Mouse (Mus musculus) heart, postnatal 25 days (tissue): ENCODE measurements at regions not wholly inside any gene's neighbourhood (a gene's known extent, or its start where the extent isn't known, plus 50 kb on each side); places are given as distances from the start of the nearest gene placed in this dataset.
A peak's percentile ranks its signal among the peaks of the same experiment; 100 is the strongest.

Experiments used
- DNase-seq: peaks from one replicate; pipeline ENCODE4 v3.0.0; 2022; ENCODE audit warnings: low spot score
- intact Hi-C: fragments of 180-260 bp; cut with DNase I; formaldehyde crosslinking; loops from one replicate; pipeline ENCODE4 v1.15.1; 2025

GRCm38 (mm10) chr8:8809835-8810439 lies 119.6 kb upstream of the Arglu1 start:
- DNase-seq: no peak
- intact Hi-C loops: no loop called here

- no peak for DNase-seq
- intact Hi-C loops: no loop called here
These were observed 119.0 kb upstream of the Arglu1 start for GRCm38 (mm10) chr8:8809349-8809748.

- no peak for DNase-seq
- intact Hi-C loops: no loop called here
These were observed 112.5 kb upstream of the Arglu1 start for GRCm38 (mm10) chr8:8802761-8803340.

GRCm38 (mm10) chr8:8802317-8802716 lies 112.0 kb upstream of the Arglu1 start:
- no peak for DNase-seq
- intact Hi-C loops: no loop called here

GRCm38 (mm10) chr8:8801578-8801977 lies 111.3 kb upstream of the Arglu1 start:
- intact Hi-C loops: no loop called here
- no peak for DNase-seq

GRCm38 (mm10) chr8:8797521-8797920 lies 107.2 kb upstream of the Arglu1 start:
- intact Hi-C loops: no loop called here
- no peak for DNase-seq

GRCm38 (mm10) chr8:8796951-8797350 lies 106.6 kb upstream of the Arglu1 start:
- intact Hi-C loops: no loop called here
- no peak for DNase-seq

- intact Hi-C loops: no loop called here
- DNase-seq: no peak
These were observed 104.4 kb upstream of the Arglu1 start for GRCm38 (mm10) chr8:8794711-8795110.

- intact Hi-C loops: no loop called here
- no peak for DNase-seq
These were observed 89.6 kb upstream of the Arglu1 start for GRCm38 (mm10) chr8:8779931-8780330.

- intact Hi-C loops: loop anchor here (5.0 kb wide), 1 partner anchor 112 kb away; the partner anchor contains the start of gene Efnb2
- no peak for DNase-seq
These were observed 84.2 kb upstream of the Arglu1 start for GRCm38 (mm10) chr8:8774496-8775015.

GRCm38 (mm10) chr8:8772424-8772823 lies 82.1 kb upstream of the Arglu1 start:
- peak; percentile 55 for DNase-seq
- intact Hi-C loops: loop anchor here (1.0 to 5.0 kb wide), 3 partner anchors 34 to 110 kb away; partner anchors contain the start of gene Efnb2

- DNase-seq: no peak
- intact Hi-C loops: loop anchor here (5.0 kb wide), 1 partner anchor 108 kb away; the partner anchor contains the start of gene Efnb2
These were observed 80.1 kb upstream of the Arglu1 start for GRCm38 (mm10) chr8:8770397-8770796.

GRCm38 (mm10) chr8:8762354-8762753 lies 72.0 kb upstream of the Arglu1 start:
- DNase-seq: no peak
- intact Hi-C loops: no loop called here

GRCm38 (mm10) chr8:8758283-8758682 lies 68.0 kb upstream of the Arglu1 start:
- intact Hi-C loops: no loop called here
- DNase-seq: no peak

- intact Hi-C loops: no loop called here
- no peak for DNase-seq
These were observed 60.9 kb upstream of the Arglu1 start for GRCm38 (mm10) chr8:8751208-8751607.

- intact Hi-C loops: no loop called here
These were observed 56.4 kb upstream of the Arglu1 start for GRCm38 (mm10) chr8:8746691-8747090.

GRCm38 (mm10) chr8:8745615-8746285 lies 55.4 kb upstream of the Arglu1 start:
- intact Hi-C loops: no loop called here
- DNase-seq: no peak

More at GRCm38 (mm10) chr8:8746691-8747090, 56.4 kb upstream of the Arglu1 start:
- DNase-seq: no peak
